Mouse (Mus musculus): Measurements from ENCODE around the gene Prr15l. TPM values are rescaled to one million over a fixed set of nuclear protein-coding genes. Genes with fewer than 3 reads are reported as not detected.

Gene Prr15l
- total RNA-seq, 4 experiments from 2014 or later, result 1.1 to 1.7 (median 1.5) TPM

DNA sequence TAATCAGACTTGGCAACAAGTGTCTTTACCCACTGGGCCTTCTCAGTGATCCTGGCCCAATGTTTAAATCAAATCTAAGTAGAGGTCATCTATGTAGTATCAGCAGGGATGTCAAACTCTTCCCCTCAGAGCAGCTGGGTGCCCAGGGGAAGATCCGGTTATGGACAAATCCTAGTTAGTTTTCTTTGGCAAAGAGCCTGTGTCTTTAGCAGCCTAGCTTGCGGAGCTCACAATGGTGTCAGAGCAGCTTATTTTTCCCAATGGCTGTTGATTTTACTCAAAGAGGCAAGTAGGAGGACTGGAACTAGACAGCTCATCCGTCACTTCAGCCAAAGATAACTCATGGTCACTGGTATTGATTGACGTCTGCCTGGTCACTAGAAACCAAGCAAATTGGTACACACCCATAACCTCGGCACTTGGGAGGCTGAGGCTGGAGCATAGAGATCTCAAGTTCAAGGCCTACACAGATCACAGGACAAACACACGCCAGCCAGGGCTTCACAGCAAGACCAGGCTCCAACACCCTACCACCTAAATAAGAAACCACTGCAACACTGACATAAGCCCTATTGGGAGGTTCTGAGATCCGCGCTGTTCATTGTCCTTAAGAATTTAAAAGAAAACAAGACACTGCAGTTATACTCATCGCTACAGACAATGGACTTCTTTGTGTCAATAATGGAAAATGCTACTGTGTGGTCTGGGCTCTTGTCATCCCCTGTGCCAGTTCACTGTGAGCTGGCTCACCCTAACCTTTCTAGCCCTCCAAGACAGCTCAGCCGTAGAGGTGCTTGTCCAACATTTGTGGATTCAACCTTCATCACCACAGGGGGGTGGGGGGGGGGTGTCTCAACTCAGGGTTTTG is 47.8 kb downstream of the Prr15l start:
- DNase-seq (ENCODE audit: low spot score), result no peak

DNA sequence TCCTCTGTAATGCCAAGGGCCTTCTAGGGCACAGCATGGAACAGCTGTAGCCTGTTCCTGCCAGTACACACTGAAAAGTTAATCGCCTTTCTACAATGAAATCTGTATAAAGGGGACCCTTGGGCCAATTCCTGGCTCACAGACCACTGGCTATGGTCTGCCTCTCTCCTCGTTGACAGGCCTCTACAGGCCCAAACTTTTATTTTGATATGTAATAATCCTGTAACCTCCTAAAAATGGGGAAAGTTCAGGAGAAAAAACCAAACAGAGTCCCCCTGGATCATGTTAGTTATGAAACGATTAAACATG is 48.4 kb downstream of the Prr15l start:
- DNase-seq (ENCODE audit: low spot score), result no peak

DNA sequence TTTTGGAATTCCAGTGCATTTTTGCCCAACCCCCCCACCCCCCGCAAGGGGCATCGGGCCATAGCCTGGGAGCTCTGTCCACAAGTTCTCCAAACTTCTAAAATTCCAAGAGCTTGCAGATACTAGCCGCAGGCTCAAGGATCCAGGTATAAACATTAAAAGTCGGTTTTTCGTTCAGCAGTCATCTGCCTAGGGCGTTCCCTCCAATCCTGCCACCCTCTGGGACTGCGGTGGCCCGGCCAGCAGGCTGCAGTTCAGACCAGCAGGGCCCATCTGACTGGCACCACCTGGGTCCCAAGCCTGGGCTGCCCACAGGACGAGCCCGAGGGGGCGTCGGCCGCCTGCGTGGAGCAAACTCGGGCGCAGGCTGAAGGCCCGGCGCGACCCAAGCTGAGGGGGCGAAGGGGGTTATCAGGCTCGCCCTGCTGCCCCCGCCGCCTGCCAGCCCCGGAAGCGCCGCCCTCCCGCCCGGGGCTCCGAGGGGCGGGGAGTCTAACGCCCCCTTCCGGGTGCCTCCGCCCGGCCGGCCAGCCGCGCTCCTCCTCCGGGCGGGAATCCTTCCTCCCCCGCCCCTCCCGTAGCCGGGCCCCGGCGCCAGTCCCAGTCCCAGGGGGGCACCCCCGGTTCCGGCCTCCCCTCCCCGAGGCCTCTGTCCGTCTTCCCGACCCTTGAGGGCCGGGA is 49.1 kb downstream of the Prr15l start:
- peak; percentile 80 for DNase-seq (ENCODE audit: low spot score)

DNA sequence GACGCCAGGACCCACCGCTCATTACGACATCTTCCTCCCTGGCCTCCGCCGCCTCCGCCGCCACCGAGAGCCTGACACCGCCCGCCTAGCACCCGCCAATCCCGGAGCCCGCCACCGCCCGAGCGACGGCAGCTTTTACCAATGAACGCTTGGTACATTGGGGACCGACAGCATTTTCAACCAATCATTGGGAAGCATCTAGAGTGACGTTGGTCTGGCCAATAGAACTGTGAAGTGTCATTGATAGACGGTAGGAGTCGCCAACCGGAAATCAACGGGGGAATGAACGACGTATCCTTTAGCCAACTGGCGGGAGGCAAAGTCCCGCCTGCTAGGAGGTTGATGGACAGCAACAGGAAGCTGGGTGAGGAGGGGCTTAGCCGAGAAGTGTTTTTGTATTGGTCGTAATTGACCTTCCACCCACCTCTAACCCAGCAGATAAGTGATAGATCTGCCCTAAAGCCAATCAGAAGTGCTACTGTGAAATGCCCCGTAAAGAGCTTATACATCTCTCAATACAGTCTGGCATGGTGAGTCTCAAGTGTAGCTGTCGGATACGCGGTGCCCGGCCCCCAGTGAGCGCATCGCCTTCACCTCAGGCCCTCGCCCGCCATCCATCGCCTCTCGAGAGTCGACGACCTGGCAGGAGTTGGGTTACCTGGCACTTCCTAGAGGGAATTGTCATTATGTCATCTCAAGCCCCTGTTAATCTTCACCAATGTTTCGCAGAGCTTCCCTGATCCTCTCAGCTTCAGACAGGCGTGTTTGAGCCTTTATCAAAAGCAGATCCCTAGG is 49.9 kb downstream of the Prr15l start:
- peak; percentile 100 for DNase-seq (ENCODE audit: low spot score)

DNA sequence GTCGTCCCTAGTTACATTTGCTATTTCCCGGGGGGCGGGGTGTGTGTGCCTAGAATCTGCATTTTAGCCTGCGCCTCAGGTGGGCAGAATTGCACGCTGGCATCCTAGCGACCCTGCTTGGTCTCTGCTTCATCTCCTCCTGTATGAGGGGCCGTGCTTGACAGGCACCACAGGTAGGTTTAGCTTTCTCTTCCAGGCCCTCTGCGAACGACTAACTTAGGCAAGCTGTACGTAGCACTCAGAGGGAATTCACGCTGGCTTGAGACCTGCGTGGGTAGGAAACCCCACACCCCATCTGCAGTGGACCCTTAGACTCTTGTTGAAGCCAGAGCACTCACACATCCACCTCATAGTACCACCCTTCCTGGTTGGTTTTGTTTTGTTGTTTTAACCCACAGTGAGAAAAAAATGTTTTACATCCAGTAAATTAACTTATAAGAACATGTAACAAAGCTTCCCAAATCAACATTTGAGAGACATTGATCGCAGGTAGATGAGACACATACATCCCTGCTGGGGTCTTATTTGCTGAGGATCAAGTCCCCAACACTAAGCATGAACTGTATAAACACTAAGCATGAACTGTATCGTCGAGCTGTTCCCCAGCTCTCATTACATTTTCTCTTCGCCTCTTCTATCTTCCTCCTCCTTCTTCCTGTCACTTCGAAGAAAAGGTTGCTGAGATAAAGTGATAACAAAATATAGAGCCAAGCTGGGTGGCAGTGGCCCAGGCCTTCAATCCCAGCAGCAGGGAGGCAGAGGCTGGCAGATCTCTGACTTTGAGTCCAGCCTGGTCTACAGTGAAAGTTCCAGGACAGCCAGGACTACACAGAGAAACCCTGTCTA is 50.7 kb downstream of the Prr15l start:
- no peak for DNase-seq (ENCODE audit: low spot score)

DNA sequence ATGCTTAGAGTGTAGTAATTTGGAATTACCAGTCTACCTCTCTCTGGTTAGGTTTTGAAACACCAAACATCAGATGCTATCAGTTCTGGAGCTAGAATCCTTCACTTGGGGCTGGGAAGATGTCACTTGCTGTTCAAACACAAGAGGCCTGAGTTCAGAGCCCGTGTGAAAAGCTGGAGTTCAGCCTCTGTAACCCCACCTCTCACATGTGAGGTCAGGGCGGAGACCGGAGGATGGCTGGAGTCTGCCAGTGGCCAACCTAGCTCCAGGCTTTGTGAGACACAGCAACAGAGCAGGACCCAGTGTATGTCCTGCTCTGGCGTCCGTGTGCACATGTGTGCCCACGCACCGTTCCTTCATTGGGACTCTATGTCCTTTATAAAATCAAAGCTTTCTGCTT is 51.4 kb downstream of the Prr15l start:
- no peak for DNase-seq (ENCODE audit: low spot score)

DNA sequence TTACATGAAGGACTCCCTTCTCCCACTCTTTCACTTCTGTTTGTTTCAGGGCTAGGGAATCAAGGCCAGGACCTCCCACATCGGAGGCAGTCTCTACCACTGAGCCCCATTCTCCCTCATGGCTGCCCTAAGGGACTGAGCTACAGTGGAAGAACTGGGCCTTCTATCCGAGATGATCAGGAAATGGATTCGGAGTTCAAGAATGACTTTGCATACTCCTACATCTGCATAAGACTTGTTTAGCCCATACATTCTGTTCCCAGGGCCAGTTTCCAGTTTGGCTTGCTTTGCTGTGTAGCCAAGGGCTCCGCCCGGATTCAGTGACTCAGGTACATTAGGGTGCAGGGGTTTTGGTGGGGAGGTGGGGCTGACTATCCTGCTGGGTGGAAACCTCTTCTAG is 52.1 kb downstream of the Prr15l start:
- DNase-seq (ENCODE audit: low spot score), result no peak

DNA sequence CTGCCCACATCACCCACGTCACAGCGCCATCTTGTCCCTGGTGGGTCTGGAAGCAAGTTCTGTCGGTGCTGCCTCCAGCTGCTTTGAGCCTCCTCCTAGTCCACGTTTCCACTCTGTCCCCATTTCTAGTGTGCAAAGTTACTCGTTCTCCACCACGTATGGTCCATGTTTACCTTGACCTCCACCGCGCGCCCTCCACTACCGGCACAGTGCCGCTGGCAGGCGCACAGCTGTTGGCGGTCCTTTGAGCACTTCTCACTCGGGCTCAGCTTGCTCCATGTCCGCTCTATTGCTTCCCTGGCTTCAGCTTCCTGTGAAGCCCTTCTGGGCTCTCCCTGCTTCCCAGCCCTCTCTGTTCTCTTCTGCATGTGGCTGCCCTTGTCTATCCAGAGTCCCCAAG is 53.6 kb downstream of the Prr15l start:
- DNase-seq (ENCODE audit: low spot score), result no peak

DNA sequence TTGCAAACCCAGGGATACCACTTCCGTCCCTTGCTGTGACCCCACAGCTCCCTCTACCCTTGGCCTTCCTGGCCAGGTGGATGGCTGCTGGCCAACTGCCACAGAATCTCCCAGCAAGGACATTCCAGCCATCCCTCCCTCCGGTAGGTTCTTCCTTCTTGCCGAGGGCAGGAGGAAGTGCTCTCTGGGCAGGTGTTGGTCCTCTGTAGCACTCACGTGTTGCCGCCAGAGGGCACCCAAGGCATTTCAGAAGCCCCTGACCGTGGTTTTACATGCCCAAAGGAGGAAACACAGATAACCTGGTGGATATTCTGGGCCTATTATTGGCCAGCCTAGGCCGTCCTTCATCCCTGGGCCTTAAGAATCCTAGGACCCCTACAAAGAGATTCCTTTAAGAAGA is 54.5 kb downstream of the Prr15l start:
- DNase-seq (ENCODE audit: low spot score), result peak; percentile 81

DNA sequence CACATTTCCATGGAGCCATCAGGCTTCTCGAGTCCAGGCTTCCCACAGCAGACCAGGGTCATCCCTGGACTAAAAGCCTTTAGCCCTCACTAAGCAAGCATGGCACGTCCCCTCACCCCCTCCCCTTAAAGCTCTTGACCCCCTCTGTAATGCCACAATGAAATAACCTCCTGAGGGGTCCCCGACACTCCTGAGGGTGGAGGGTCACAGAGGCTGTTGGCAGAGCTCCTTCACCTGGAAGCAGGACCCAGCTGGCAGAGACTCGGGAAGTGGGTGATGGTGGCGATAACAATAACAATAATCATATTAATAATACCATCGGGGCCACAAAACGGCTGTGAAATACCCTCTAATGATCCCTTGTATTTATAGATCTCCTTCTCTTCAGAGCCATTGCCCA is 55.0 kb downstream of the Prr15l start, which contains the start of gene Sp2:
Gene Sp2, minus strand, starts transcription at position 101 of the 400 bp plus-strand sequence.
- no peak for DNase-seq (ENCODE audit: low spot score)

DNA sequence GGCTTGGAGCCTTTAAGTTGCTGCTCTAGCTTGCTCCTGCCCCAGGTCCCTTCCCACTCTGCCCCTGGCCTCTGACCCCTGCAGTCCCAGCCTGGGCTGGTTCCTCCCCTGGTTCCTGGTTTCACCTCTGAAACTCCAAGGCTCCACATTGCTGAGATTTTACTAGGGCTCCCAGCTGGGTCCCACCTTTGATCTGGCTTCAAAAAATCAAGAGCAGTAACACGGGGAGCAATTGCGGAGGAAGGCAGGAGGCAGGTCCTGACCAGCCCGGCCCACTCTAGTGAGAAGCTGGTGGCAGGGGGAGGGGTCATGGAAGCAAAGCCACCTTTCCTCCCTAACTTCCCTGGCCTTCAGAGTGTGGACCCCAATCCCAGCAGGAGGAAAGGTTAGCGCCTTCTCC is 57.0 kb downstream of the Prr15l start:
- DNase-seq (ENCODE audit: low spot score), result no peak

DNA sequence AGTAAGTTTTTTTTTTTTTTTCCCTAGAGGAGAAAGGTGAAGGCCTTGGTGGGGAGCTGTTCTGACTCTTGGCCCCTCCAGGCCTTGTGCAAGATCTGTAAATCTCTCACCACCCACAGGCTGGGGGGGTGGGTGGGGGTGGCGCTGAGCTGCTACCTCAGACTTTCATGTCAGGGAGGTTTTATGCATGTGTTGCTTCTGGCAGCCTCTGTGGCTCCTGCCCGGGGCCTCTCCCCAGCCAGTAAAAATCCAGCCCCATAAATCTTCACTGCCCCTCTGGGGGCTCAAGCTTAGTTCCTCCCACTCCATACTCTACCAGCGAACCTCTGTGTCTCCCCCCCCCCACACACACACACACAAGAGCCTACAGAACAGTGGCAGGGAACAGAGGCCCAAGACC is 58.6 kb downstream of the Prr15l start:
- no peak for DNase-seq (ENCODE audit: low spot score)

Other genes with a start within 250 kb of the Prr15l start
- 10 to 100 TPM; 11.6 to 14.5 (median 12.9) TPM for gene Snx11, start 150.5 kb upstream of the Prr15l start, total RNA-seq (2022)
- gene Cbx1, start 139.0 kb upstream of the Prr15l start, total RNA-seq (2022), result 10 to 100 TPM; 30.9 to 33.4 (median 32.4) TPM
- 100 to 1,000 TPM; 462 to 530 (median 477) TPM for gene Nfe2l1, start 98.1 kb upstream of the Prr15l start, total RNA-seq (2022)
- gene Copz2, start 78.2 kb upstream of the Prr15l start, total RNA-seq (2022), result 10 to 100 TPM; 36.0 to 43.5 (median 41.1) TPM
- gene Cdk5rap3, start 11.6 kb upstream of the Prr15l start, total RNA-seq (2022), result 10 to 100 TPM; 20.4 to 25.7 (median 22.7) TPM
- gene Pnpo, start 15.9 kb downstream of the Prr15l start, total RNA-seq (2022), result 10 to 100 TPM; 14.9 to 16.6 (median 16.1) TPM
- gene Sp2, start 54.9 kb downstream of the Prr15l start, total RNA-seq (2022), result 10 to 100 TPM in 2 of 4 experiments, 1 to 10 TPM in 2; 7.8 to 13.7 (median 11.0) TPM
- under 1 TPM in 3 of 4 experiments, not detected in 1; 0.08 to 0.28 (median 0.23) TPM for gene Sp6, start 85.3 kb downstream of the Prr15l start, total RNA-seq (2022)
- gene Scrn2, start 101.8 kb downstream of the Prr15l start, total RNA-seq (2022), result 10 to 100 TPM; 13.6 to 18.0 (median 15.4) TPM
- under 1 TPM in 2 of 4 experiments, not detected in 2; 0.26 to 0.33 TPM for gene Lrrc46, start 113.3 kb downstream of the Prr15l start, total RNA-seq (2022)
- 100 to 1,000 TPM in 2 of 4 experiments, 10 to 100 TPM in 2; 80.1 to 101 (median 97.6) TPM for gene Mrpl10, start 113.5 kb downstream of the Prr15l start, total RNA-seq (2022)
- 1 to 10 TPM; 3.4 to 5.3 (median 3.9) TPM for gene Osbpl7, start 122.5 kb downstream of the Prr15l start, total RNA-seq (2022)
- gene Tbx21, start 187.2 kb downstream of the Prr15l start, total RNA-seq (2022), result under 1 TPM in 1 of 4 experiments, not detected in 3; 0.16 TPM
- gene Tbkbp1, start 223.4 kb downstream of the Prr15l start, total RNA-seq (2022), result 10 to 100 TPM; 12.2 to 14.9 (median 13.9) TPM

Data from heart, adult 8-10 months (tissue).